Mouse (Mus musculus) liver, embryonic 13.5 days (tissue): ENCODE data around the gene Gm813. TPM values are rescaled to one million over a fixed set of nuclear protein-coding genes. Genes with fewer than 3 reads are reported as not detected.
"Not testable (repeated sequence)": the region's sequence is repeated elsewhere in the genome, so short reads cannot be mapped to it uniquely, and the experiment has no call there.

Experiments used
- ATAC-seq: fragments of 200-750 bp; cut with Nextera tagmentation; 2 replicates; pipeline ENCODE4 v1.8.0; 2017; ENCODE audit warnings: low read depth, mild to moderate bottlenecking, moderate number of reproducible peaks, moderate library complexity
- DNase-seq: peaks from one replicate; pipeline ENCODE4 v3.0.0; 2022
- H3K27ac ChIP-seq: fragments of 300-500 bp; sonication (generic); 2 replicates; pipeline ENCODE4 v1.5.1; 2015; ENCODE audit warnings: moderate library complexity, mild to moderate bottlenecking, inconsistent platforms
- H3K27me3 ChIP-seq: fragments of 300-500 bp; sonication (generic); 2 replicates; pipeline ENCODE4 v1.6.1; 2015; ENCODE audit warnings: mild to moderate bottlenecking, inconsistent platforms
- H3K36me3 ChIP-seq: fragments of 300-500 bp; sonication (generic); 2 replicates; pipeline ENCODE4 v1.6.1; 2015; ENCODE audit warnings: mild to moderate bottlenecking, inconsistent platforms
- H3K4me1 ChIP-seq: fragments of 300-500 bp; sonication (generic); replicated peaks from 2 replicates; pipeline ENCODE4 v1.6.1; 2015; ENCODE audit warnings: inconsistent platforms
- H3K4me2 ChIP-seq: fragments of 300-500 bp; sonication (generic); 2 replicates; pipeline ENCODE4 v1.6.1; 2015; ENCODE audit warnings: inconsistent platforms, mild to moderate bottlenecking, moderate library complexity
- H3K4me3 ChIP-seq: fragments of 300-500 bp; sonication (generic); replicated peaks from 2 replicates; pipeline ENCODE4 v1.5.1; 2015; ENCODE audit warnings: mild to moderate bottlenecking, inconsistent platforms
- H3K9ac ChIP-seq: fragments of 300-500 bp; sonication (generic); 2 replicates; pipeline ENCODE4 v1.6.1; 2015; ENCODE audit warnings: mild to moderate bottlenecking, inconsistent platforms
- H3K9me3 ChIP-seq: fragments of 300-500 bp; sonication (generic); replicated peaks from 2 replicates; pipeline ENCODE4 v1.6.1; 2016; ENCODE audit warnings: inconsistent platforms
- WGBS: fragments of 180-500 bp; shearing (Covaris S2); methylation state at CpG from one replicate; pipeline ENCODE4 v1.1.7; 2015; ENCODE audit not compliant: insufficient replicate concordance; 5-methylcytosine and 5-hydroxymethylcytosine counted together
- polyA plus RNA-seq: library from polyadenylated mRNA; unstranded; fragments of >200 nt; fragmentation: Nextera tagmentation; extraction: Ambion mirVana; gene quantifications from 2 replicates; pipeline ENCODE4 v1.2.1, GENCODE M21; 2015

Gene Gm813
- not detected in 2 replicates for polyA plus RNA-seq

- H3K4me3 ChIP-seq: no peak within 1 kb of the TSS
- no peak for DNase-seq
- H3K9me3 ChIP-seq: no peaks in the 10 kb centered on the region
- H3K4me2 ChIP-seq: no peak within 1 kb of the TSS
- no peaks in the 10 kb centered on the region for H3K36me3 ChIP-seq
- 83% methylated on average over 6 of the region's 6 CpGs for WGBS
- H3K27ac ChIP-seq: no peak within 1 kb of the TSS
- H3K9ac ChIP-seq: no peak within 1 kb of the TSS
- H3K27me3 ChIP-seq: no peaks in the 10 kb centered on the region
- ATAC-seq: no peak
- peaks cover 4% of the 10 kb centered on the region; the same call in 1 of the 2 replicates for H3K4me1 ChIP-seq
Measured at GRCm38 (mm10) chr16:58616878-58617277, at the start of gene Gm813. Gene Gm813, minus strand, starts transcription at chr16:58616978.

- DNase-seq, ATAC-seq, H3K4me3 ChIP-seq, H3K27me3 ChIP-seq, H3K4me2 ChIP-seq, H3K36me3 ChIP-seq, H3K9me3 ChIP-seq: not testable (repeated sequence)
- H3K9ac ChIP-seq: 0 out of 2 replicates have a peak overlapping the region, but pooled peaks have one; percentile 2
- H3K4me1 ChIP-seq: peaks cover 95% of the 10 kb centered on the region
- peak overlapping the region; percentile 99 for H3K27ac ChIP-seq
Measured at GRCm38 (mm10) chr16:58665137-58665536, 48.4 kb upstream of the Gm813 start.

GRCm38 (mm10) chr16:58663816-58664215, 47.0 kb upstream of the Gm813 start:
- no peak for DNase-seq
- ATAC-seq: no peak
- H3K9ac ChIP-seq: peak overlapping the region; percentile 37

DNA sequence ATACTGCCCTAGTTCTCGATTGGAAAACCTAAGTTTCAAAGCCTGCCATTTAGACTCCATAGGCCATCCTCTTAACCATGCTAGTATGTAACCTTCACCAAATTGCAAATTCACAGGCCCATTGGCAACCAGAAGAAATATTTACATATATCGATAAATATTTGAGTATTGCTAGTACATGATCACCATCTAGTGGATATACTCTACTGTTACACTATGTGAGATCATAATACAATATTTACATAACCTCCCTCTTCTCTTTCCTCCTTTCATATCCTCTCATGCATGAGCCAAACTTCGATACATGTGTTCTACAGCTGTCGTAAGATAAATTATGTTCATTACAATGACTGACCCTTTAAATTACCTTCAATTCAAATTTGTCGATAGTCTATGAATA, 46.2 kb upstream of the Gm813 start:
- Histone ChIP-seq H3K27me3 (no peaks in the 10 kb centered on the region), H3K4me3 (no peak overlapping the region), H3K4me2 (no peak overlapping the region), H3K9me3 (no peaks in the 10 kb centered on the region), H3K9ac (peak overlapping the region; percentile 74), H3K4me1 (peaks cover 100% of the 10 kb centered on the region), H3K27ac (peak overlapping the region; percentile 99), H3K36me3 (no peaks in the 10 kb centered on the region)
- 40% methylated on average over 5 of the region's 5 CpGs for WGBS
- ATAC-seq: no peak
- no peak for DNase-seq

More at GRCm38 (mm10) chr16:58663816-58664215, 47.0 kb upstream of the Gm813 start:
- WGBS: 74% methylated on average over 2 of the region's 2 CpGs
- Histone ChIP-seq H3K4me2 (no peak overlapping the region), H3K27ac (peak overlapping the region; percentile 99), H3K9me3 (no peaks in the 10 kb centered on the region), H3K4me1 (peaks cover 99% of the 10 kb centered on the region), H3K27me3 (no peaks in the 10 kb centered on the region), H3K4me3 (no peak overlapping the region), H3K36me3 (no peaks in the 10 kb centered on the region)

- ATAC-seq (no peak), DNase-seq (no peak)
- Histone ChIP-seq H3K27ac (peak overlapping the region; percentile 99), H3K4me1 (peaks cover 100% of the 10 kb centered on the region), H3K4me2 (peak overlapping the region; percentile 70), H3K36me3 (no peaks in the 10 kb centered on the region), H3K9me3 (no peaks in the 10 kb centered on the region), H3K27me3 (no peaks in the 10 kb centered on the region), H3K4me3 (peak overlapping the region; percentile 43), H3K9ac (peak overlapping the region; percentile 74)
Measured at GRCm38 (mm10) chr16:58662287-58662791, 45.6 kb upstream of the Gm813 start.

- H3K36me3 ChIP-seq: no peaks in the 10 kb centered on the region
- H3K4me1 ChIP-seq: peaks cover 98% of the 10 kb centered on the region
- H3K27me3 ChIP-seq: no peaks in the 10 kb centered on the region
- DNase-seq (peak; percentile 78), ATAC-seq (peak; percentile 94)
- no peaks in the 10 kb centered on the region for H3K9me3 ChIP-seq
- WGBS: 16% methylated on average over 5 of the region's 5 CpGs
- H3K9ac ChIP-seq: peak overlapping the region; percentile 74
- peak overlapping the region; percentile 70 for H3K4me2 ChIP-seq
- peak overlapping the region; percentile 99 for H3K27ac ChIP-seq
- H3K4me3 ChIP-seq: peak overlapping the region; percentile 43
Measured at GRCm38 (mm10) chr16:58661826-58662225, 45.0 kb upstream of the Gm813 start.

GRCm38 (mm10) chr16:58658668-58659067, 41.9 kb upstream of the Gm813 start:
- H3K27me3 ChIP-seq: no peaks in the 10 kb centered on the region
- peak overlapping the region; percentile 61 for H3K9ac ChIP-seq
- DNase-seq: peak; percentile 63
- peak overlapping the region; percentile 18; the same call in 1 of the 2 replicates for H3K4me3 ChIP-seq
- whole genome bisulfite sequencing: 46% methylated on average over 6 of the region's 6 CpGs
- peak overlapping the region; percentile 99 for H3K27ac ChIP-seq
- no peaks in the 10 kb centered on the region for H3K9me3 ChIP-seq
- H3K4me2 ChIP-seq: peak overlapping the region; percentile 57
- peak; percentile 72 for ATAC-seq
- peaks cover 73% of the 10 kb centered on the region for H3K4me1 ChIP-seq
- no peaks in the 10 kb centered on the region for H3K36me3 ChIP-seq

- Histone ChIP-seq H3K4me3 (no peak overlapping the region), H3K36me3 (no peaks in the 10 kb centered on the region), H3K4me1 (peaks cover 51% of the 10 kb centered on the region), H3K9me3 (no peaks in the 10 kb centered on the region), H3K27ac (peak overlapping the region; percentile 75), H3K4me2 (no peak overlapping the region), H3K27me3 (no peaks in the 10 kb centered on the region), H3K9ac (no peak overlapping the region)
- 89% methylated on average over 4 of the region's 4 CpGs for WGBS
- ATAC-seq (no peak), DNase-seq (no peak)
Measured at GRCm38 (mm10) chr16:58656526-58656925, 39.7 kb upstream of the Gm813 start.

DNA sequence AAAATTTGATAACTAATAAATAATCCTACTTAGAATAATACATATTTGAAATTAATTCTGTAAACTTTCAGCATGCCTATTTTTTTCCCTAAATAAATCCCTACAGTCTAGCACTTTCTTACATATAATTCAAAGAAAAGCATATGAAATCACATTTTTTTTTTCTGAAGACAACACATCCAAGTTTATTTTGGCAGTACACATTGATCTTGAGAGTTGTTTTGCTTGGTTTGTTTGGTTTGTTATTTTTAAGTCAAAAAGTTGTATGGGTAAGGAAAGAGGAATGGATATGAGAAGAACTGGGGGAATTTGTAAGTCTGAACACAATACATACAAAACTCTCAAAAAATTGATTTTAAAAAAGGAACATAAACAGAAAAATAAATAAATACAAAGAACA, 39.0 kb upstream of the Gm813 start:
- ATAC-seq: no peak
- DNase-seq: no peak

DNA sequence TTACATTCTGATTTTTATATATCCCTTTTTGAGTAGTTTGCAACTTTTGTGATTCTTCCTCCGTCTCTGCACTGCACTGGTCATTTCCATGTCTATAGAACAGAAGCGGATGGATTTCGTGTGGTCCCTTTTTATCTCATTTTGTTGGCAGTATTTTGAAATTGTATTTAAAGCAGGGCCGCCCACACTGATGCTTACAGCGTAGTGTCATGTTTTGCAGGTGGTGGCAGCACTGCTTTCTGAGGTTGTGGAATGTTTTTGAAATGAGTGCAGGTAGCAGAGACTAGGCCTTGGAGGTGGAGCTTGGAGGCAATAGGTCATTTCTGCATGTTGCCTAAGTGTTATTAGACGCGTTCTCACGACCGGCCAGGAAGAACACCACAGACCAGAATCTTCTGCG, 33.2 kb upstream of the Gm813 start:
- Histone ChIP-seq H3K36me3 (no peaks in the 10 kb centered on the region), H3K27ac (no peak overlapping the region), H3K4me1 (peaks cover 3% of the 10 kb centered on the region; the same call in 1 of the 2 replicates), H3K9me3 (no peaks in the 10 kb centered on the region), H3K9ac (no peak overlapping the region), H3K27me3 (no peaks in the 10 kb centered on the region), H3K4me3 (no peak overlapping the region), H3K4me2 (no peak overlapping the region)
- ATAC-seq (no peak), DNase-seq (no peak)
- 92% methylated on average over 10 of the region's 10 CpGs for WGBS

More for the DNA sequence above, 39.0 kb upstream of the Gm813 start:
- H3K27me3 ChIP-seq: no peaks in the 10 kb centered on the region
- no peaks in the 10 kb centered on the region for H3K9me3 ChIP-seq
- no peak overlapping the region for H3K9ac ChIP-seq
- peaks cover 44% of the 10 kb centered on the region for H3K4me1 ChIP-seq
- no peaks in the 10 kb centered on the region for H3K36me3 ChIP-seq
- H3K4me2 ChIP-seq: no peak overlapping the region
- no peak overlapping the region for H3K4me3 ChIP-seq
- no peak overlapping the region for H3K27ac ChIP-seq

DNA sequence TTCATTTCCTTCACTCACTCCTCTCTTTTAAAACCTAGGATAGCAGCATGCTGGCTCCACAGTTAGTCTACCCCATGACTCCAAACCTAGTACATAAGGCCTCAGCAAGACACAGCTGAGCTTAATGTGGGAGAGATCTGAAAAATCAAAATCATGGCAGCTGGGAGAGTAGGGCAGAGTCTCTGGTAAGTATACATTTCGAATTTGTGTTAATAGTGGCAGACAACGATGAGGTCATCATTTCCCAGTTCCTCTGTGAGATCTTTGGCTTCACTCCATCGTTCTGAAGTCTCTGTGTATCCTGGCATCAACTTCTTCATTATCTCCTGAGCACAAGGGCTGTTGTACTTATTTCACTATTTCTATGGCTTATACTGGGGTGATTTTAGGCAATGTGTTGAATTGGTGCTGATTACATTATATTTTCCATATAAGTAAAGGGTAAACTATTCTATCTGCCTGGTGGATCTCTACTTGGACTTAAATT, 22.0 kb upstream of the Gm813 start, which contains the start of gene E330017A01Rik:
Gene E330017A01Rik (minus strand): TSS at position 51 of the 487 bp plus-strand sequence.
- no peaks in the 10 kb centered on the region for H3K9me3 ChIP-seq
- ATAC-seq: no peak
- H3K4me3 ChIP-seq: no peak within 1 kb of the TSS
- H3K4me1 ChIP-seq: peaks cover 19% of the 10 kb centered on the region
- peak within 1 kb of the TSS; percentile 19; the same call in 1 of the 2 replicates for H3K4me2 ChIP-seq
- 72% methylated on average over 3 of the region's 3 CpGs for WGBS
- H3K27ac ChIP-seq: peak within 1 kb of the TSS; percentile 60
- no peaks in the 10 kb centered on the region for H3K36me3 ChIP-seq
- peak within 1 kb of the TSS; percentile 42 for H3K9ac ChIP-seq
- no peaks in the 10 kb centered on the region for H3K27me3 ChIP-seq
- no peak for DNase-seq

DNA sequence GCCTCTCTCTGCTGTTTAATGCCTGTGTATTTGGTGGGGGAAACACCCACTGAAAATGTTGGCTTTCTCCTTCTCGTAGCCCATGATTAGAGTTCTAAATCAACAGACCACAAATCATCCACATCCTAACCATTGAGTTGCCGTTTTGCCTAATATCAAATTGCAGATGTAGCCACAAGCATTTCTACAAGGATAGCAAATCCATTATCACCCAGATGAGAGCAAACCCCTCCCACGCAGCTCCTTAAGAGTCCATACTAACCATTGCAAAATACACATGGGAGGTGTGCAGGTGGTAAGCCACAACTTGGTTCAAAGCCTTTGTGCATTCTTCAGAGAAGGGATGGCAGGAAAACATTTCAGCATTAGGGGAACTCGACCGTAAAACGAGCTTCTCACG, 21.2 kb upstream of the Gm813 start:
- Histone ChIP-seq H3K9me3 (no peaks in the 10 kb centered on the region), H3K9ac (peak overlapping the region; percentile 42; the same call in 1 of the 2 replicates), H3K27ac (peak overlapping the region; percentile 60), H3K4me2 (no peak overlapping the region), H3K36me3 (no peaks in the 10 kb centered on the region), H3K4me3 (no peak overlapping the region), H3K27me3 (no peaks in the 10 kb centered on the region), H3K4me1 (peaks cover 19% of the 10 kb centered on the region)
- 70% methylated on average over 7 of the region's 7 CpGs for WGBS
- DNase-seq: no peak
- no peak for ATAC-seq
